Mouse (Mus musculus) ovary, postnatal 10 days (tissue): ENCODE measurements around the gene Dnmt3l.
"Not testable (repeated sequence)": the region's sequence is repeated elsewhere in the genome, so short reads cannot be mapped to it uniquely, and the experiment has no call there.

ENCODE experiments used
- DNase-seq: peaks from one replicate; pipeline ENCODE4 v3.0.0; 2022; ENCODE audit warnings: low spot score

The Dnmt3l gene

GRCm38 (mm10) chr10:78084073-78084472 is 42.3 kb downstream of the Dnmt3l start:
- no peak for DNase-seq

GRCm38 (mm10) chr10:78085711-78086110 is 44.0 kb downstream of the Dnmt3l start:
- DNase-seq: no peak

- no peak for DNase-seq
These were observed 44.8 kb downstream of the Dnmt3l start for GRCm38 (mm10) chr10:78086444-78087061.

GRCm38 (mm10) chr10:78087101-78087511 is 45.4 kb downstream of the Dnmt3l start:
- no peak for DNase-seq

GRCm38 (mm10) chr10:78090246-78090645 is 48.5 kb downstream of the Dnmt3l start:
- no peak for DNase-seq

- DNase-seq: no peak
These were observed 49.2 kb downstream of the Dnmt3l start for GRCm38 (mm10) chr10:78090706-78091491.

- no peak for DNase-seq
These were observed 50.3 kb downstream of the Dnmt3l start for GRCm38 (mm10) chr10:78091865-78092724.

GRCm38 (mm10) chr10:78092725-78093029 is 50.9 kb downstream of the Dnmt3l start:
- DNase-seq: no peak

- no peak for DNase-seq
These were observed 53.5 kb downstream of the Dnmt3l start for GRCm38 (mm10) chr10:78095221-78095620.

GRCm38 (mm10) chr10:78095954-78096931 is 54.5 kb downstream of the Dnmt3l start:
- DNase-seq: no peak

GRCm38 (mm10) chr10:78099860-78100259 is 58.1 kb downstream of the Dnmt3l start:
- not testable (repeated sequence) for DNase-seq

- no peak for DNase-seq
These were observed 59.4 kb downstream of the Dnmt3l start for GRCm38 (mm10) chr10:78100989-78101780.

- DNase-seq: no peak
These were observed 63.1 kb downstream of the Dnmt3l start for GRCm38 (mm10) chr10:78104555-78105490.

GRCm38 (mm10) chr10:78105548-78105947 is 63.8 kb downstream of the Dnmt3l start:
- DNase-seq: no peak
